Mouse (Mus musculus): ENCODE data around the gene Lcorl. TPM values are rescaled to one million over a fixed set of nuclear protein-coding genes. Genes with fewer than 3 reads are reported as not detected.

Gene Lcorl
- polyA plus RNA-seq, 1 experiment = 3.7 TPM

GRCm38 (mm10) chr5:45858368-45858767, 953 bp upstream of the Lcorl start:
- H3K4me3 ChIP-seq (replicated peaks; ENCODE audit: control insufficient read depth, low read depth, low read length) = no peak overlapping the region
- H3K27ac ChIP-seq (ENCODE audit: control insufficient read depth, insufficient read depth, low read depth, low read length, poor library complexity) = no peak overlapping the region
- no peak for TF ChIP-seq CTCF (IDR thresholded peaks at IDR 0.05; ENCODE audit: control insufficient read depth, insufficient read depth, low read length)
- TF ChIP-seq POLR2A (IDR thresholded peaks at IDR 0.05; ENCODE audit: borderline replicate concordance, control insufficient read depth, low read depth, low read length) = no peak
- WGBS = 69% methylated on average over 2 of the region's 2 CpGs
- H3K4me1 ChIP-seq (ENCODE audit: control insufficient read depth, insufficient read depth, low read length) = no peaks in the 10 kb centered on the region; the same call in 1 of the 2 replicates

- H3K4me3 ChIP-seq (replicated peaks; ENCODE audit: control insufficient read depth, low read depth, low read length) = peak overlapping the region; percentile 79
- no peaks in the 10 kb centered on the region; the same call in 1 of the 2 replicates for H3K4me1 ChIP-seq (ENCODE audit: control insufficient read depth, insufficient read depth, low read length)
- TF ChIP-seq CTCF (IDR thresholded peaks at IDR 0.05; ENCODE audit: control insufficient read depth, insufficient read depth, low read length) (no peak), POLR2A (IDR thresholded peaks at IDR 0.05; ENCODE audit: borderline replicate concordance, control insufficient read depth, low read depth, low read length) (no peak)
- H3K27ac ChIP-seq (ENCODE audit: control insufficient read depth, insufficient read depth, low read depth, low read length, poor library complexity) = peak overlapping the region; percentile 93
- 0% methylated on average over 31 of the region's 56 CpGs for WGBS
Measured at GRCm38 (mm10) chr5:45856876-45857253, 550 bp downstream of the Lcorl start.

GRCm38 (mm10) chr5:45856303-45856821, 1.1 kb downstream of the Lcorl start:
- Histone ChIP-seq H3K4me1 (ENCODE audit: control insufficient read depth, insufficient read depth, low read length) (no peaks in the 10 kb centered on the region; the same call in 1 of the 2 replicates), H3K27ac (ENCODE audit: control insufficient read depth, insufficient read depth, low read depth, low read length, poor library complexity) (peak overlapping the region; percentile 32), H3K4me3 (replicated peaks; ENCODE audit: control insufficient read depth, low read depth, low read length) (peak overlapping the region; percentile 79)
- WGBS = 1% methylated on average over 36 of the region's 37 CpGs
- TF ChIP-seq POLR2A (IDR thresholded peaks at IDR 0.05; ENCODE audit: borderline replicate concordance, control insufficient read depth, low read depth, low read length) (no peak), CTCF (IDR thresholded peaks at IDR 0.05; ENCODE audit: control insufficient read depth, insufficient read depth, low read length) (no peak)

- peak overlapping the region; percentile 32 for H3K27ac ChIP-seq (ENCODE audit: control insufficient read depth, insufficient read depth, low read depth, low read length, poor library complexity)
- no peaks in the 10 kb centered on the region; the same call in 1 of the 2 replicates for H3K4me1 ChIP-seq (ENCODE audit: control insufficient read depth, insufficient read depth, low read length)
- TF ChIP-seq CTCF (IDR thresholded peaks at IDR 0.05; ENCODE audit: control insufficient read depth, insufficient read depth, low read length) (no peak), POLR2A (IDR thresholded peaks at IDR 0.05; ENCODE audit: borderline replicate concordance, control insufficient read depth, low read depth, low read length) (no peak)
- H3K4me3 ChIP-seq (replicated peaks; ENCODE audit: control insufficient read depth, low read depth, low read length) = peak overlapping the region; percentile 79
- WGBS = 8% methylated on average over 21 of the region's 21 CpGs
Measured at GRCm38 (mm10) chr5:45855526-45856302, 1.7 kb downstream of the Lcorl start.

- WGBS = 55% methylated on average over 6 of the region's 6 CpGs
- no peak overlapping the region for H3K27ac ChIP-seq (ENCODE audit: control insufficient read depth, insufficient read depth, low read depth, low read length, poor library complexity)
- H3K4me1 ChIP-seq (ENCODE audit: control insufficient read depth, insufficient read depth, low read length) = no peaks in the 10 kb centered on the region; the same call in 1 of the 2 replicates
- H3K4me3 ChIP-seq (replicated peaks; ENCODE audit: control insufficient read depth, low read depth, low read length) = no peak overlapping the region
- TF ChIP-seq POLR2A (IDR thresholded peaks at IDR 0.05; ENCODE audit: borderline replicate concordance, control insufficient read depth, low read depth, low read length) = no peak
- TF ChIP-seq CTCF (IDR thresholded peaks at IDR 0.05; ENCODE audit: control insufficient read depth, insufficient read depth, low read length) = no peak
Measured at GRCm38 (mm10) chr5:45844723-45845122, 12.7 kb downstream of the Lcorl start.

- Histone ChIP-seq H3K4me1 (ENCODE audit: control insufficient read depth, insufficient read depth, low read length) (peaks cover 1% of the 10 kb centered on the region; the same call in 1 of the 2 replicates), H3K4me3 (replicated peaks; ENCODE audit: control insufficient read depth, low read depth, low read length) (no peak overlapping the region), H3K27ac (ENCODE audit: control insufficient read depth, insufficient read depth, low read depth, low read length, poor library complexity) (no peak overlapping the region)
- WGBS = 40% methylated on average over 2 of the region's 2 CpGs
- no peak for TF ChIP-seq CTCF (IDR thresholded peaks at IDR 0.05; ENCODE audit: control insufficient read depth, insufficient read depth, low read length)
- no peak for TF ChIP-seq POLR2A (IDR thresholded peaks at IDR 0.05; ENCODE audit: borderline replicate concordance, control insufficient read depth, low read depth, low read length)
Measured at GRCm38 (mm10) chr5:45835131-45835530, 22.3 kb downstream of the Lcorl start.

- TF ChIP-seq CTCF (IDR thresholded peaks at IDR 0.05; ENCODE audit: control insufficient read depth, insufficient read depth, low read length) (no peak), POLR2A (IDR thresholded peaks at IDR 0.05; ENCODE audit: borderline replicate concordance, control insufficient read depth, low read depth, low read length) (no peak)
- H3K4me3 ChIP-seq (replicated peaks; ENCODE audit: control insufficient read depth, low read depth, low read length) = no peak overlapping the region
- 81% methylated on average over 4 of the region's 4 CpGs for WGBS
- no peaks in the 10 kb centered on the region for H3K4me1 ChIP-seq (ENCODE audit: control insufficient read depth, insufficient read depth, low read length)
- no peak overlapping the region for H3K27ac ChIP-seq (ENCODE audit: control insufficient read depth, insufficient read depth, low read depth, low read length, poor library complexity)
Measured at GRCm38 (mm10) chr5:45811527-45811926, 45.9 kb downstream of the Lcorl start.

- Histone ChIP-seq H3K27ac (ENCODE audit: control insufficient read depth, insufficient read depth, low read depth, low read length, poor library complexity) (no peak overlapping the region), H3K4me3 (replicated peaks; ENCODE audit: control insufficient read depth, low read depth, low read length) (no peak overlapping the region), H3K4me1 (ENCODE audit: control insufficient read depth, insufficient read depth, low read length) (no peaks in the 10 kb centered on the region)
- no peak for TF ChIP-seq POLR2A (IDR thresholded peaks at IDR 0.05; ENCODE audit: borderline replicate concordance, control insufficient read depth, low read depth, low read length)
- 89% methylated on average over 7 of the region's 7 CpGs for WGBS
Measured at GRCm38 (mm10) chr5:45791864-45792263, 65.6 kb downstream of the Lcorl start.

Measured in bone marrow, adult 2 months (tissue).